Mouse (Mus musculus) intestine, embryonic 16.5 days (tissue): ENCODE data around the gene Zzz3. TPM values are rescaled to one million over a fixed set of nuclear protein-coding genes. Genes with fewer than 3 reads are reported as not detected.
A peak's percentile ranks its signal among the peaks of the same experiment; 100 is the strongest.

Experiments used
- ATAC-seq: fragments of 200-750 bp; cut with Nextera tagmentation; 2 replicates; pipeline ENCODE4 v1.8.0; 2017; ENCODE audit warnings: moderate TSS enrichment, moderate library complexity
- H3K27ac ChIP-seq: fragments of 300-500 bp; sonication (generic); 2 replicates; pipeline ENCODE4 v1.5.1; 2014; ENCODE audit warnings: mild to moderate bottlenecking, low read length
- H3K27me3 ChIP-seq: fragments of 300-500 bp; sonication (generic); replicated peaks from 2 replicates; pipeline ENCODE4 v1.6.1; 2014; ENCODE audit warnings: low read length, control low read depth, mixed read lengths; ENCODE audit not compliant: control insufficient read depth, insufficient read depth
- H3K36me3 ChIP-seq: fragments of 300-500 bp; sonication (generic); 2 replicates; pipeline ENCODE4 v1.6.1; 2014; ENCODE audit warnings: low read length, control low read depth; ENCODE audit not compliant: control insufficient read depth, insufficient read depth
- H3K4me1 ChIP-seq: fragments of 300-500 bp; sonication (generic); 2 replicates; pipeline ENCODE4 v1.6.1; 2014; ENCODE audit warnings: low read length, control low read depth, mixed read lengths; ENCODE audit not compliant: control insufficient read depth, insufficient read depth
- H3K4me2 ChIP-seq: fragments of 300-500 bp; sonication (generic); 2 replicates; pipeline ENCODE4 v1.6.1; 2014; ENCODE audit warnings: low read depth, low read length, control low read depth
- H3K4me3 ChIP-seq: fragments of 300-500 bp; sonication (generic); 2 replicates; pipeline ENCODE4 v1.5.1; 2014; ENCODE audit warnings: mild to moderate bottlenecking, low read length
- H3K9ac ChIP-seq: fragments of 300-500 bp; sonication (generic); 2 replicates; pipeline ENCODE4 v1.6.1; 2014; ENCODE audit warnings: low read depth, low read length
- H3K9me3 ChIP-seq: fragments of 300-500 bp; sonication (generic); 2 replicates; pipeline ENCODE4 v1.6.1; 2016; ENCODE audit warnings: low read length, control low read depth; ENCODE audit not compliant: control insufficient read depth
- WGBS: fragments of 180-500 bp; shearing (Covaris S2); extraction: QIAGEN DNeasy Blood & Tissue Kit; methylation state at CpG from one replicate; pipeline ENCODE4 v1.1.7; 2014; 5-methylcytosine and 5-hydroxymethylcytosine counted together
- polyA plus RNA-seq: library from polyadenylated mRNA; unstranded; fragments of >200 nt; fragmentation: Nextera tagmentation; extraction: Ambion mirVana; gene quantifications from 2 replicates; pipeline ENCODE4 v1.2.1, GENCODE M21; 2015

Zzz3 gene
- polyA plus RNA-seq = 30.7 and 31.6 TPM in 2 replicates

DNA sequence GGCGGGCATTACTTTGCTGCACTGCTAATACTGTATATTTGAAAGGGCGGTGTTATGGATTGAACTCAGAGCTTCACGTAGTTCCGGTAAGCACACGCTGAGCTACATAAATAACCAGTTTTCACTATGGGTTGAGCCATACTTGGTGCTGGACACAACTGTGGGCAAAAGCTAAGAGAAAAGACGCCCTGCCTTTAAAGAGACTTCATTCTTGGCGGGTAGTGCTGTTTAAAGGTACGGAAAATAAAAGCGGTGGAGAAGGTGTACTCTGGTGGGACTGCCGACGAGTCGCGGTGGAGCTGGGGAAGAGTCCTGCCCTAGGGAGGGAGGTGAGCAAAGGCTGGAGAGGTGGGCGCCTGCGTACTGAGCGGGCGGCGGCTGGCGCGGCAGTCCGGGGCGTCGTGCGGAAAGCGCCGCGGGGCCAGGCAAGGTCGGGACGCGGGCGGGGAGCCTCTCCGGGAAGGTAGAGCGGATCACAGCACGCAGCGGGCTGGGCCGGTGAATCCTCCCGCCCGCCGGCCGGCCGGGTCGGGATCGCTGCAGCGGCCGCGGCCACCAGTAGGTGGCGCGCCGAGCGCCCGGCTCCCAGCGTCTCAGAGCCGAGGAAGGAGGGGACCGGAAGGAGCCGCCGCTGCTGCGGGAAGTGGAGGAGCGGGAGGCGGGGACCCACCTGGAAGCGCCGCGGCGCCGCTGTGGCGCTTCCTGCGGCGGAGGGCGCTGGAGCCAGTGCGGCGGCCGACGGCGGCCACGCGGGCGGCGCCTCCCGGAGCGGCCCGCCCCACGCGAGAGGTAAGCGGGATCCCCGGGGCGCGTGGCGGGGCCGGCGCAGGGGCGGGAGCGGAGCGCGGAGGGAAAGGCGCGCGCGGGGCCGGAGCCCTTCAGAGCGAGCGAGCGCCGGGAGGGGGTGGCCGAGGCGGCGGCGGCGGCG lies at the start of gene Zzz3:
Gene Zzz3, plus strand, starts transcription at position 124 of the 928 bp plus-strand sequence.
- Histone ChIP-seq H3K36me3 (no peaks in the 10 kb centered on the region), H3K9me3 (no peaks in the 10 kb centered on the region), H3K27ac (peak within 1 kb of the TSS; percentile 99), H3K4me3 (peak within 1 kb of the TSS; percentile 79), H3K4me2 (peak within 1 kb of the TSS; percentile 67), H3K27me3 (no peaks in the 10 kb centered on the region), H3K4me1 (peaks cover 28% of the 10 kb centered on the region), H3K9ac (peak within 1 kb of the TSS; percentile 95)
- under 1% methylated on average over 81 of the region's 108 CpGs for WGBS
- peak; percentile 92 for ATAC-seq

GRCm38 (mm10) chr3:152345732-152346632 lies 49.3 kb upstream of the Zzz3 start, which contains the start of gene Usp33:
TSS of gene Usp33 (plus strand) at chr3:152346478.
- H3K4me2 ChIP-seq = peak within 1 kb of the TSS; percentile 58
- no peaks in the 10 kb centered on the region for H3K27me3 ChIP-seq
- no peaks in the 10 kb centered on the region for H3K36me3 ChIP-seq
- peak within 1 kb of the TSS; percentile 76 for H3K4me3 ChIP-seq
- H3K9me3 ChIP-seq = no peaks in the 10 kb centered on the region
- H3K27ac ChIP-seq = peak within 1 kb of the TSS; percentile 87
- ATAC-seq = peak; percentile 97
- H3K4me1 ChIP-seq = peaks cover 24% of the 10 kb centered on the region
- H3K9ac ChIP-seq = peak within 1 kb of the TSS; percentile 95
- 8% methylated on average over 38 of the region's 44 CpGs for WGBS

- Histone ChIP-seq H3K27ac (peak overlapping the region; percentile 75), H3K4me3 (peak overlapping the region; percentile 76), H3K9ac (peak overlapping the region; percentile 95), H3K27me3 (no peaks in the 10 kb centered on the region), H3K9me3 (no peaks in the 10 kb centered on the region), H3K4me2 (peak overlapping the region; percentile 55), H3K4me1 (peaks cover 29% of the 10 kb centered on the region), H3K36me3 (no peaks in the 10 kb centered on the region)
- ATAC-seq = peak; percentile 68
- WGBS = under 1% methylated on average over 47 of the region's 54 CpGs
These were observed 48.6 kb upstream of the Zzz3 start for GRCm38 (mm10) chr3:152346633-152347141.

- Histone ChIP-seq H3K9me3 (no peaks in the 10 kb centered on the region), H3K27me3 (no peaks in the 10 kb centered on the region), H3K4me2 (peak overlapping the region; percentile 55), H3K4me1 (peaks cover 29% of the 10 kb centered on the region), H3K27ac (no peak overlapping the region), H3K36me3 (no peaks in the 10 kb centered on the region), H3K4me3 (peak overlapping the region; percentile 76), H3K9ac (peak overlapping the region; percentile 95)
- 35% methylated on average over 3 of the region's 3 CpGs for WGBS
- ATAC-seq = no peak
These were observed 48.0 kb upstream of the Zzz3 start for GRCm38 (mm10) chr3:152347227-152347626.

DNA sequence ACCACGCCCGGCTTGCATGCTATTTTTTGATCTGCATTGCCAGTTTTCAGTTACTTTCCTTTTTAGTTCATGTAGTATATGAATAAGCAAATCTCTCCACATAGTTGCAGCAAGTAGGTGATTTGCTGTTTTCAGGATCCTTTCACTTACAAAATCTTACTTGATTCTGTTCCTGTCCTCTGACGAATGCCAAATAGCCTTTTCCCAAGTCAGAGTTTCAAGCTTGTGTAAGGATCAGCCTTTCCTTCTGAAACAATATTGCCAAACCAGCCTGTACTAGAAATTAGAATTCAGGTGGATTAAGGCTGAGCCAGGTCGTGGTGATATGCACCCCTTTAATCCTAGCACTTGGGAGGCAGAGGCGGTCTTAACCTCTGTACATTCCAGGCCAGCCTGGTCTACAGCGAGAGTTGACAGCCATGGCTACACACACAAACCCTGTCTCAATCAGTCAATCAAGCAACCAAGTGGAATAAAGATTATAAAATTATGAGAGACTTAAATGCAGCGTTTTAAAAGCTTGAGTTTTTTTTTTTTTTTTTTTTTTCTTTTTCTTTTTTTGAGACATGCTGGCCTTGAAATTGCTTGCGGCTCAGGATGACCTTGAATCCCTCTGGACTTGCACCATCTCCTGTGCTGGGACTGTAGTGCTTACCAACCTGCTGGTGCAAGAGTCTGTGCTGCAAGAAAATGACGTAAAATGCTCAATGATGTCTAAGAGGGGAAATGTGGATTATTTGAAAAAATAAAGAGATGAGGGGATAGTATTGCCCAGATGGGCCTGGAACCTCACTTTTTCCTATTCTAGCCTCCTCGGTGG lies 47.1 kb upstream of the Zzz3 start:
- Histone ChIP-seq H3K27ac (no peak overlapping the region), H3K36me3 (no peaks in the 10 kb centered on the region), H3K27me3 (no peaks in the 10 kb centered on the region), H3K4me2 (no peak overlapping the region), H3K4me3 (0 out of 2 replicates have a peak overlapping the region, but pooled peaks have one; percentile 7), H3K9ac (no peak overlapping the region), H3K9me3 (no peaks in the 10 kb centered on the region), H3K4me1 (peaks cover 35% of the 10 kb centered on the region)
- no peak for ATAC-seq
- WGBS = 84% methylated on average over 10 of the region's 10 CpGs

DNA sequence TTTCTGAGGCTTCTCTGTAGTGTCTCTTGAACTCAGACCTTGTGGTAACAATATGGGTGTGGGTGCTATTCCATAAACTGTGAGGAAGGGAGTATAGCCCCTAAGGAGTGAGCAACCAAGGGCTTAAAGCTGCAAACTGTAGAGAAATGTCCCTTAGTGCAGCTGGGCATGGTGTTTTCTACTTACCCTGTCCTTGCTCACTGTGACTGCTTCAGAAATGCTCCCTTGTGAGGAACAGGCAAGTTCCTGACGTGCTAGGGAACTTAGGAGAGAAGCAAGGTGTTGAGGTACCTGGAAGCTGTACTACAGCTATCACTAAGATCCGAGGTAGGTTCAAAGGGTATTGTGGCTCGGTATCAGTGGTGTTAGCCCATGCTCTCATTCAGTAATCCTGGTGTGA lies 44.8 kb upstream of the Zzz3 start:
- no peaks in the 10 kb centered on the region for H3K9me3 ChIP-seq
- no peaks in the 10 kb centered on the region for H3K27me3 ChIP-seq
- WGBS = 60% methylated on average over 3 of the region's 3 CpGs
- H3K4me3 ChIP-seq = no peak overlapping the region
- peak overlapping the region; percentile 22; the same call in 1 of the 2 replicates for H3K4me2 ChIP-seq
- H3K27ac ChIP-seq = peak overlapping the region; percentile 47
- no peaks in the 10 kb centered on the region for H3K36me3 ChIP-seq
- H3K4me1 ChIP-seq = peaks cover 44% of the 10 kb centered on the region
- H3K9ac ChIP-seq = peak overlapping the region; percentile 17; the same call in 1 of the 2 replicates
- peak; percentile 21 for ATAC-seq

GRCm38 (mm10) chr3:152350966-152351365 lies 44.3 kb upstream of the Zzz3 start:
- Histone ChIP-seq H3K36me3 (no peaks in the 10 kb centered on the region), H3K4me1 (peaks cover 46% of the 10 kb centered on the region), H3K9ac (no peak overlapping the region), H3K27me3 (no peaks in the 10 kb centered on the region), H3K9me3 (no peaks in the 10 kb centered on the region), H3K4me3 (no peak overlapping the region), H3K4me2 (no peak overlapping the region), H3K27ac (peak overlapping the region; percentile 47)
- 62% methylated on average over 5 of the region's 5 CpGs for WGBS
- no peak for ATAC-seq

DNA sequence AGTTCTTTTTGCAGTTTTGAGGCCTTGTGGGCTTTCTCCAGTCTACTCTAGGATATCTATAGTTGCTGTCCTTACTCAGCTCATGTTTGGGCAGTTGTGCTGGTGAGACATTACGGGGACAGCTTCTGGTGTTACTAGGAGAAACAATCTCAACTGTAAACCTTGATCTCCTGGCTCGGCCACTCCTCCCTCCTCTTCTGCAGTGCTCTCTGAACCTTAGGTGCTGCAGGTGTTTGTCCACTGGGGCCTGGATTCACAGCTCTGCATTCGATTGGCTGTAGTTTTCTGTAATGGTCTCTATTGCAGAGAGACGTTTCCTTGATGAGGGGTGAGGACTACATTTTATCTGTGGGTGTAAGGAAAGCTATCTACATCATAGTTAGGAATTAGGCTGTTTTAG lies 43.0 kb upstream of the Zzz3 start:
- H3K27ac ChIP-seq = peak overlapping the region; percentile 45
- no peaks in the 10 kb centered on the region for H3K36me3 ChIP-seq
- H3K27me3 ChIP-seq = no peaks in the 10 kb centered on the region
- WGBS = 51% methylated on average over 4 of the region's 4 CpGs
- H3K9ac ChIP-seq = no peak overlapping the region
- no peaks in the 10 kb centered on the region for H3K9me3 ChIP-seq
- no peak overlapping the region for H3K4me3 ChIP-seq
- H3K4me1 ChIP-seq = peaks cover 42% of the 10 kb centered on the region
- peak; percentile 82 for ATAC-seq
- H3K4me2 ChIP-seq = peak overlapping the region; percentile 4; the same call in 1 of the 2 replicates
